Mouse (Mus musculus) E14TG2a.4 (cell line): ENCODE measurements around the gene Tubgcp6.

Experiments used
- CTCF ChIP-seq: conservative IDR thresholded peaks from 2 replicates; pipeline ENCODE4 v1.5.1; 2014; ENCODE audit warnings: low read length
- NANOG ChIP-seq: IDR thresholded peaks from 2 replicates; pipeline ENCODE4 v1.6.1; 2014; ENCODE audit warnings: borderline replicate concordance, low read length, mixed read lengths
- POU5F1 ChIP-seq: IDR thresholded peaks from 2 replicates; pipeline ENCODE4 v1.6.1; 2014; ENCODE audit warnings: low read length, borderline replicate concordance

DNA sequence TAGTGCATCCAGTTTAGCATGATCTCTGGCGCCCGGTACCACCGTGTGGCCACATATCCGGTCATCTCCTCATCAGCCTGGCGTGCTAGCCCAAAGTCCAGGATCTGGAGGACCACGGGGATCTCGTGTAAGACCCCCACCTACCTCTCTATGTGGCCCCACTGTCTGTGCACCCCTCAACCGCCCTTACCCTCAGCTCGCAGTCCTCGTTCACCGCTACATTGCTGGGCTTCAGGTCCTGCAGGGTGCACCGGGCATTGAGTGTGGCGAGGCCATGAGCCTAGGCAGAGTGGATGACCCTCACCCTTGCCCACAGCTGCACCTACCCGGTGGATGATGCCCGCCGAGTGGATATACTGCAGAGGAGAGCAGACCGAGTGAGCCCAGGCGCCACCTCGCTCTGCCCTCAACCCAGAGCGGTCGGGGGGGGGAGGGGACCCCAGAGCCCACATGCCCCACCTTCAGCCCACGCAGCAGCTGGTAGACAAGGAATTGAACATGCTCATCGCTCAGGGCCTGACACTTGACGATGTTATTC, 23.0 kb upstream of the Tubgcp6 start:
- TF ChIP-seq CTCF: no peak
- TF ChIP-seq NANOG: no peak
- TF ChIP-seq POU5F1: no peak
